Mouse (Mus musculus): ENCODE results near the gene Mars. TPM values are rescaled to one million over a fixed set of nuclear protein-coding genes. Genes with fewer than 3 reads are reported as not detected.

Mars gene
- polyA plus RNA-seq, 1 experiment from 2014 or later: 132 TPM

DNA sequence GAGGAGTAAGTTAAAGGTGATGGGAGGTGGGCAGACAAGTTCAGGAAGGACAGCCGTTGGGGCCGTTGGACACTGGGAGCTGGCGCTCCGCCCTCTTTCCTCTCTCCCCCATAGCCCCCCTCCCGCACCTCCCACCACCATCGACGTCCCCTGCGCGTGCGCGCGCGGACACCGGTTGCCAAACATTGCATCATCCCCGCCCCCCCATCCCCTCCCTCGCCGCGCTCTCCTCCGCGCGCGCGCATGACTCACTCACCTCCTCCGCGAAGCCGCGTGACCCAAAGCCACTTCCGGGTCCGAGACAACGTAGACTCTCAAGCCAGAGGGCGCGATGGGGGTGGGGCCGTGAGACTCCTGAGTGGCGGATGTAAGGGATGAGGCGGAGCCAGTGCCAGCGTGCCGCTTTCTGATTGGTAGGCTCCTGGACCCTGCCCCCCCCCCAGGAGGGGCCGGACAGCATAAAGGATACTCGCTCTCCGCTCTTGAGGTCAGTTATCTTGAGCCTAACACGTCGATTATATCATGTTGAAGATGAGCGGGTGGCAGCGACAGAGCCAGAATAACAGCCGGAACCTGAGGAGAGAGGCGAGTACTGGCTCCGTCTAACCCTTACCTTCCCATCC is 21.2 kb downstream of the Mars start:
- ATAC-seq (ENCODE audit: insufficient read depth): peak; percentile 89
- H3K9me3 ChIP-seq (ENCODE audit: low read depth, low read length): no peaks in the 10 kb centered on the region
- H3K4me3 ChIP-seq (ENCODE audit: low read depth, low read length): peak overlapping the region; percentile 65
- peak; percentile 100 for DNase-seq
- peaks cover 30% of the 10 kb centered on the region; the same call in 1 of the 2 replicates for H3K4me1 ChIP-seq (ENCODE audit: insufficient read depth)
- peaks cover 43% of the 10 kb centered on the region for H3K36me3 ChIP-seq (ENCODE audit: insufficient read depth)
- H3K4me2 ChIP-seq: peak overlapping the region; percentile 83
- 0 out of 2 replicates have a peak, but pooled peaks have one; percentile 2 for TF ChIP-seq CTCF (IDR thresholded peaks at IDR 0.05; ENCODE audit: low read depth)
- 2% methylated on average over 47 of the region's 47 CpGs for WGBS
- H3K27me3 ChIP-seq (ENCODE audit: insufficient read depth, low read length): no peaks in the 10 kb centered on the region; the same call in 1 of the 2 replicates
- peak overlapping the region; percentile 99 for H3K27ac ChIP-seq (ENCODE audit: low read depth)
- peak overlapping the region; percentile 76 for H3K9ac ChIP-seq

DNA sequence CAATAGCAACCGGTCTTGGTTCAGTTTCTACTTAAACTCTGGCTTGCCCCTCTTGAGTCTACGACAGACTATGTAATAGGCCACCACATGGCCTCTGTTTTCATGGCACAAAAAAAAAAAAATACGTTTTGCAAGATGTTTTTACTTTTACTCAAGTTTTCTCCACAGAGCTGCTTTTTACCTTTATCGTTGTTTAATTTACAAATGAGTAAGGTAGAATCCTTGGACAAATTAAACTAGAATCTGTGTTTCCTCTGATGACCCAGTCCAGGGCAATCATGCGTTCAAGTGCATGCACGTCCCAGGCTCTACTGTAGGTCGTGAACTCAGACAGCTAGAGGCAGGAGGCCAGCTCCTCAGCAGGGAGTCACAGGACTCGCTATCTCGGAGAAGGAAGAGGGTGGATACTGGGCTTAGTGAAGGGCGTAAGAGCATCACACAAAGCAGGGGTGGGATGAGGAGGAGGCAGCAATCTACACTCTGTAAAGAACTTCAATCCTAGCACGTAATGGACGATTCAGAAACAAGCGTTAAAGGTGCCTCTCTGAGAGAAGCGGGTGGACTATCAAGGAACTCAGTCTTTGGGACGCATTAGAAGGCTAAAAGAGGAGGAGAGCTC is 21.9 kb downstream of the Mars start:
- Histone ChIP-seq H3K4me2 (peak overlapping the region; percentile 83), H3K27me3 (ENCODE audit: insufficient read depth, low read length) (no peaks in the 10 kb centered on the region; the same call in 1 of the 2 replicates), H3K36me3 (ENCODE audit: insufficient read depth) (peaks cover 43% of the 10 kb centered on the region), H3K27ac (ENCODE audit: low read depth) (peak overlapping the region; percentile 99), H3K4me3 (ENCODE audit: low read depth, low read length) (peak overlapping the region; percentile 65), H3K9me3 (ENCODE audit: low read depth, low read length) (no peaks in the 10 kb centered on the region), H3K9ac (peak overlapping the region; percentile 71), H3K4me1 (ENCODE audit: insufficient read depth) (peaks cover 30% of the 10 kb centered on the region; the same call in 1 of the 2 replicates)
- WGBS: 1% methylated on average over 15 of the region's 15 CpGs
- DNase-seq (peak; percentile 63), ATAC-seq (ENCODE audit: insufficient read depth) (peak; percentile 9; the same call in 1 of the 2 replicates)
- no peak for TF ChIP-seq CTCF (IDR thresholded peaks at IDR 0.05; ENCODE audit: low read depth)

DNA sequence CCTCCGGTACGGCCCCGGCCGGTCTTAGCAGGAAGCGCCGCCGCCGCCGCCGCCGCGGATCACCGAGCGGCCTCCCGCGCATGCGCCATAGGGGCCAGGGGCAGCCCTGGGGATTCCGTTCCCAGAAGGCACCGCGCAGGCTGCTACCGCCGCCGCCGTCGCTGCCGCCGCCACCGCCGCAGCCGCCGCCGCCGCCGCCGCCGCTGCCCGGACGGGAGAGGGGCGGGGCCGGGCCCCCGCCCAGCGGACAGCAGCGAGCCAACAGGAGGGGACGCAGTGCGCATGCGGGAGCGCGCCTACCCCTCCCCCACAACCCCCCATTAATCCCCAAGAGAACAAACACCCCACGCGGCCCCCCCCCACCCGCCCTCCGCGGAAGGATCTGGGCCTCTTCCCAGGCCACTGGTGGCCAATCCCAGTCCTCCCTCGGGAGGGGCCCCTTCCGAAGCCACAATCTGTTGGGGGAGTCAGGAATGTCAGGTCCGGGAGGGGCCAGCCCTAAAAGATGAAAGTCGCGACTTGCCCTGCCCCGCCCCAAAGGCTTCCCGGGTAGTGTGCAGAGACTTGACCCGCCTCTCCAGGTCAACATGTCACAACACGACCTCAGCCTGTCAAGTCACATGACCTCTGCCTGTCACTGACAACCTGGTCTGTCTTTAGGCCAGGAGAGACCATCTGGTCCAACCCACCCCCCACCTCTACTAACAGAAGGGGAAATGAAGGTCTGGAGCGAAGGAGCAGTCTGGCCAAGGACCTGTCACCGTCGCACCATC is 22.6 kb downstream of the Mars start, which contains the start of gene Mbd6:
Mbd6 (minus strand) TSS at position 219 of the 773 bp plus-strand sequence.
- TF ChIP-seq CTCF (IDR thresholded peaks at IDR 0.05; ENCODE audit: low read depth): no peak
- H3K36me3 ChIP-seq (ENCODE audit: insufficient read depth): peaks cover 43% of the 10 kb centered on the region
- DNase-seq (peak; percentile 91), ATAC-seq (ENCODE audit: insufficient read depth) (peak; percentile 18)
- H3K4me2 ChIP-seq: peak within 1 kb of the TSS; percentile 83
- peak within 1 kb of the TSS; percentile 65 for H3K4me3 ChIP-seq (ENCODE audit: low read depth, low read length)
- H3K27ac ChIP-seq (ENCODE audit: low read depth): peak within 1 kb of the TSS; percentile 99
- H3K27me3 ChIP-seq (ENCODE audit: insufficient read depth, low read length): no peaks in the 10 kb centered on the region; the same call in 1 of the 2 replicates
- peak within 1 kb of the TSS; percentile 71 for H3K9ac ChIP-seq
- H3K4me1 ChIP-seq (ENCODE audit: insufficient read depth): peaks cover 30% of the 10 kb centered on the region; the same call in 1 of the 2 replicates
- WGBS: 1% methylated on average over 40 of the region's 65 CpGs
- H3K9me3 ChIP-seq (ENCODE audit: low read depth, low read length): no peaks in the 10 kb centered on the region

DNA sequence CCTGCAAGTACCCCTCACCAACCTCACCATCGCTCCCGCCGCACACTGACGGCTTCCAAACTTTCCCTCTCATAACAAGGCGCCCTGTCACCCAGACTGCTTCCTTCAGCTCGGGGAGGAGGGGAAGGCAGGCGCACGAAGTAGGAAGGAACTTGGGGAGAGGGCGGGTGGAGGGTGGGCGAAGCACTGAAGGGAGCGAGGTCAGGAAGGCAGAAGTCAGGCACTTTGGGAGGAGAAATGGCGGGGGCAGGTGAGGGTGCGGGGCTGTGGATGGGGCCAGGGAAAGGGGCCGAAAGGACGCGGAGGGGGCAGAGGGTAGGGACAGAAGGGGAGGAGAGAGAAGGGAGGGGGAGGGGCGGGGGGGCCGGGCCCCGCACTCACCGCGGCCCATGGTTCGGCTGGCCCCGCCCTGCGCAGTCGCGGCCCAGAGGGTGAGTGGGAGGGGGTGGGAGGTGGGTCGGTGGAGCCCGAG is 23.2 kb downstream of the Mars start:
- Histone ChIP-seq H3K27ac (ENCODE audit: low read depth) (peak overlapping the region; percentile 99), H3K9ac (peak overlapping the region; percentile 71), H3K36me3 (ENCODE audit: insufficient read depth) (peaks cover 43% of the 10 kb centered on the region), H3K27me3 (ENCODE audit: insufficient read depth, low read length) (no peaks in the 10 kb centered on the region; the same call in 1 of the 2 replicates), H3K4me1 (ENCODE audit: insufficient read depth) (peaks cover 30% of the 10 kb centered on the region; the same call in 1 of the 2 replicates), H3K4me3 (ENCODE audit: low read depth, low read length) (peak overlapping the region; percentile 65), H3K4me2 (peak overlapping the region; percentile 83), H3K9me3 (ENCODE audit: low read depth, low read length) (no peaks in the 10 kb centered on the region)
- DNase-seq (peak; percentile 74), ATAC-seq (ENCODE audit: insufficient read depth) (peak; percentile 17)
- no peak for TF ChIP-seq CTCF (IDR thresholded peaks at IDR 0.05; ENCODE audit: low read depth)
- WGBS: 0% methylated on average over 25 of the region's 28 CpGs

DNA sequence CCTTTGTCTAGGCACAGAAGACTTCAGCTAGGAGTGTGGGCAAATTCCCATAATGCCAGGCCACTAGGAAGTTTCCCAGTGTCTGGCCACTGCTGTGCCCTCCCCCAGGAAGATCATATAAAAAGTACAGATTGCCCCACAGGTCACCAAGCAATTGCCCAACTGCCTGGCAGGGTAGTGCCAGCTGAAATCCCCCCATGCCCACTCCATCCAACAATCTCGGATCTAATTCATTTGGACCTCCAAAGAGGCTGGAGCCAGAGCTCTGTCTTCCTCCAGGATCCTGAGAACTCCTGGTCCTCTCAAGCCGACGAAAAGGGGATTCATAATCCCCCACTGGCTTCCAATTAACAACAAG is 23.7 kb downstream of the Mars start:
- Histone ChIP-seq H3K9me3 (ENCODE audit: low read depth, low read length) (no peaks in the 10 kb centered on the region), H3K27ac (ENCODE audit: low read depth) (peak overlapping the region; percentile 99), H3K27me3 (ENCODE audit: insufficient read depth, low read length) (no peaks in the 10 kb centered on the region; the same call in 1 of the 2 replicates), H3K36me3 (ENCODE audit: insufficient read depth) (peaks cover 46% of the 10 kb centered on the region), H3K4me2 (peak overlapping the region; percentile 83), H3K4me3 (ENCODE audit: low read depth, low read length) (peak overlapping the region; percentile 65), H3K9ac (peak overlapping the region; percentile 71), H3K4me1 (ENCODE audit: insufficient read depth) (peaks cover 30% of the 10 kb centered on the region; the same call in 1 of the 2 replicates)
- WGBS: 0% methylated on average over 3 of the region's 3 CpGs
- no peak for TF ChIP-seq CTCF (IDR thresholded peaks at IDR 0.05; ENCODE audit: low read depth)
- ATAC-seq (ENCODE audit: insufficient read depth): no peak
- no peak for DNase-seq

DNA sequence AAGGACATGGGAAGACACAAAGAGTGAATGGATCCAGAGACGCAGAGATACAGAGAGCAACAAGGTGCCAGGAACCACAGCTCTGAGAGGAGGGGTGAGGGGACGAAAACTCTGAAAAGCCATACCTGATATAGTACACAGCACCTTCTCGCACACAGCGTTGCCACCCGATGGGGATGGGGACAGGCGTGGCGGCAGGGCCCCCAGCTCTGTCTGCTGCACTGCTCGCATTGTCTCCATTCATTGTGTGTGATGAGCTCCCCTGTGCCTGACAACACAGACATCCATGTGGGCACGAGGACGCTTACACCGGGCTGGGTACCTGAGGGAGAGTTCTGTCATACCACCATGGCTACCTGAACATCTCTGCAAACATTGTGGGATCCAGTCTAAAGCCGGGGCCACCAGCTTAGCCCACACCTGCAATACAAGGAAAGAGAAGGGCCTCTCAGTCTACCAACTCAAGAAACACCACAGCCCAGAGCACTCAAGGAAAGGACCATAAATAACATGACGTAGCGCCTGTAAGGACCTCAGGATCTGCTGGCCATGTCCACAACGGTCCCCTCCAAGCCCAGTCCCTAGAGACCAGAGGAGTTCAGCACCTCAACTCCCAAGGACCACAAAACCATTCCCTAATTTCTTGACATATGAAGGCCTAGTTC is 24.2 kb downstream of the Mars start:
- no peak for ATAC-seq (ENCODE audit: insufficient read depth)
- no peak for DNase-seq
- H3K4me1 ChIP-seq (ENCODE audit: insufficient read depth): peaks cover 30% of the 10 kb centered on the region; the same call in 1 of the 2 replicates

More for the DNA sequence above, 24.2 kb downstream of the Mars start:
- 66% methylated on average over 15 of the region's 15 CpGs for WGBS
- TF ChIP-seq CTCF (IDR thresholded peaks at IDR 0.05; ENCODE audit: low read depth): no peak
- Histone ChIP-seq H3K27ac (ENCODE audit: low read depth) (peak overlapping the region; percentile 99; the same call in 1 of the 2 replicates), H3K9ac (peak overlapping the region; percentile 71), H3K4me3 (ENCODE audit: low read depth, low read length) (peak overlapping the region; percentile 65), H3K27me3 (ENCODE audit: insufficient read depth, low read length) (no peaks in the 10 kb centered on the region; the same call in 1 of the 2 replicates), H3K4me2 (peak overlapping the region; percentile 83), H3K9me3 (ENCODE audit: low read depth, low read length) (no peaks in the 10 kb centered on the region), H3K36me3 (ENCODE audit: insufficient read depth) (peaks cover 51% of the 10 kb centered on the region)
